Mouse (Mus musculus): ENCODE measurements at regions not wholly inside any gene's neighbourhood (a gene's known extent, or its start where the extent isn't known, plus 50 kb on each side); places are given as distances from the start of the nearest gene placed in this dataset.

DNA sequence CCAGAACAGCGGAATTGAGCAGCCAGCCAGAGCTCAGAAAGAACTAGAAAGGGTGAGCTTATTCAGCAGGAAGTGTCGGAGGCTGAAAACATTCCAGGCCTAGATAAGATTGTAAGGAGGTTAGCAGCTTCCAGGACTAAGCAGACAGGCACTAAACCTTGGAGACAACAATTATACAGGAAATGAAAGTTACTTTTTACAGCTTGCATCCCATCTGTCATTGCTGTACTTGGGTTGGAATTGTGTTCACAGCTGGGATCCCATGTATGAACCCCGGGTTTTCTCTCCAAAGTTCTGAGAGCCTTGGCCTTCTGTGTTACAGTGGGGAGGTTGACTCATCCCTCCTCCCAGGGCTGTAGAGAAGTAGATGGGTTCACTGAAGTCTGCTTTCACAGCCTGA is 328.5 kb downstream of the Glrx3 start:
- no peaks in the 10 kb centered on the region for H3K36me3 ChIP-seq
- H3K27ac ChIP-seq, result no peak overlapping the region
- no peak; the same call in 1 of the 2 replicates for ATAC-seq (ENCODE audit: borderline replicate concordance, extremely low read depth, low FRiP score, low TSS enrichment)
- no peaks in the 10 kb centered on the region for H3K27me3 ChIP-seq
- H3K4me3 ChIP-seq, result no peak overlapping the region
- H3K4me2 ChIP-seq, result no peak overlapping the region
- 0 out of 2 replicates have a peak, but pooled peaks cover 2% of the 10 kb centered on the region for H3K4me1 ChIP-seq
- no peak overlapping the region for H3K9ac ChIP-seq
- WGBS, result 55% methylated on average over 3 of the region's 3 CpGs
- H3K9me3 ChIP-seq, result no peaks in the 10 kb centered on the region

GRCm38 (mm10) chr7:137766721-137767120 is 329.3 kb downstream of the Glrx3 start:
- ATAC-seq (ENCODE audit: borderline replicate concordance, extremely low read depth, low FRiP score, low TSS enrichment), result no peak
- WGBS, result 71% methylated on average over 2 of the region's 2 CpGs
- H3K4me2 ChIP-seq, result no peak overlapping the region
- no peak overlapping the region for H3K27ac ChIP-seq
- no peak overlapping the region for H3K9ac ChIP-seq
- 0 out of 2 replicates have a peak, but pooled peaks cover 2% of the 10 kb centered on the region for H3K4me1 ChIP-seq
- no peaks in the 10 kb centered on the region for H3K36me3 ChIP-seq
- H3K27me3 ChIP-seq, result no peaks in the 10 kb centered on the region
- no peak overlapping the region for H3K4me3 ChIP-seq
- no peaks in the 10 kb centered on the region for H3K9me3 ChIP-seq

GRCm38 (mm10) chr7:137773051-137773964 is 335.9 kb downstream of the Glrx3 start:
- Histone ChIP-seq H3K27ac (no peak overlapping the region), H3K36me3 (no peaks in the 10 kb centered on the region), H3K4me1 (no peaks in the 10 kb centered on the region), H3K4me2 (no peak overlapping the region), H3K4me3 (no peak overlapping the region), H3K9ac (no peak overlapping the region), H3K9me3 (no peaks in the 10 kb centered on the region), H3K27me3 (no peaks in the 10 kb centered on the region)
- WGBS, result 82% methylated on average over 7 of the region's 7 CpGs
- no peak for ATAC-seq (ENCODE audit: borderline replicate concordance, extremely low read depth, low FRiP score, low TSS enrichment)

DNA sequence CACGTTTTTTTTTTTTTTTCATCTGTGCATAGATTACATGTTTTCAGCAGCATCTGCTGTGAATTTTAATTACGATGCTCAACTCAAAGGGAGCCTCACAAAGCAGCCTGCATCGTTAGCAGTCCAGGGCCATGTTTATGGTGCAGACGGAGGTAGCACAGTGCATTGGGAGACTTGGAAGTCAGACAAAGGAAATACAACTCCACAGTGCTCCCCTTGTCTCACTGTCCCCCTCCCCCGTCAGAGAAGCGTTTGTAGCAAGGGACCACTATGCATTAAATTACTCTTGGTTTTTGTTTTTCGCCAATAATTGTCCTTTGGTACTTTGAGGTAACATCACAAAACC is 336.5 kb downstream of the Glrx3 start:
- Histone ChIP-seq H3K36me3 (no peaks in the 10 kb centered on the region), H3K4me3 (no peak overlapping the region), H3K9ac (no peak overlapping the region), H3K27me3 (no peaks in the 10 kb centered on the region), H3K4me1 (no peaks in the 10 kb centered on the region), H3K27ac (no peak overlapping the region), H3K9me3 (no peaks in the 10 kb centered on the region), H3K4me2 (no peak overlapping the region)
- WGBS, result 66% methylated on average over 7 of the region's 7 CpGs
- ATAC-seq (ENCODE audit: borderline replicate concordance, extremely low read depth, low FRiP score, low TSS enrichment), result no peak

- H3K36me3 ChIP-seq, result no peaks in the 10 kb centered on the region
- H3K27me3 ChIP-seq, result no peaks in the 10 kb centered on the region
- no peak overlapping the region for H3K4me3 ChIP-seq
- no peak overlapping the region for H3K9ac ChIP-seq
- H3K9me3 ChIP-seq, result no peaks in the 10 kb centered on the region
- no peak overlapping the region for H3K27ac ChIP-seq
- no peaks in the 10 kb centered on the region for H3K4me1 ChIP-seq
- no peak for ATAC-seq (ENCODE audit: borderline replicate concordance, extremely low read depth, low FRiP score, low TSS enrichment)
- H3K4me2 ChIP-seq, result no peak overlapping the region
Observed at GRCm38 (mm10) chr7:137783954-137784353, 346.5 kb downstream of the Glrx3 start.

- Histone ChIP-seq H3K27ac (no peak overlapping the region), H3K4me1 (no peaks in the 10 kb centered on the region), H3K9ac (no peak overlapping the region), H3K9me3 (no peaks in the 10 kb centered on the region), H3K27me3 (no peaks in the 10 kb centered on the region), H3K36me3 (no peaks in the 10 kb centered on the region), H3K4me3 (no peak overlapping the region), H3K4me2 (no peak overlapping the region)
- no peak for ATAC-seq (ENCODE audit: borderline replicate concordance, extremely low read depth, low FRiP score, low TSS enrichment)
- 35% methylated on average over 6 of the region's 6 CpGs for WGBS
Observed at GRCm38 (mm10) chr7:137805361-137805760, 367.9 kb downstream of the Glrx3 start.

- ATAC-seq (ENCODE audit: borderline replicate concordance, extremely low read depth, low FRiP score, low TSS enrichment), result no peak
- WGBS, result 71% methylated on average over 3 of the region's 3 CpGs
Observed at GRCm38 (mm10) chr7:137812839-137813238, 375.4 kb downstream of the Glrx3 start.

GRCm38 (mm10) chr7:137840520-137840919 is 403.1 kb downstream of the Glrx3 start:
- Histone ChIP-seq H3K9ac (no peak overlapping the region), H3K4me2 (no peak overlapping the region), H3K27ac (no peak overlapping the region), H3K36me3 (no peaks in the 10 kb centered on the region), H3K9me3 (no peaks in the 10 kb centered on the region), H3K4me1 (no peaks in the 10 kb centered on the region), H3K4me3 (no peak overlapping the region), H3K27me3 (no peaks in the 10 kb centered on the region)
- 83% methylated on average over 2 of the region's 2 CpGs for WGBS
- no peak for ATAC-seq (ENCODE audit: borderline replicate concordance, extremely low read depth, low FRiP score, low TSS enrichment)

More at GRCm38 (mm10) chr7:137812839-137813238, 375.4 kb downstream of the Glrx3 start:
- no peaks in the 10 kb centered on the region for H3K36me3 ChIP-seq
- no peak overlapping the region for H3K4me2 ChIP-seq
- H3K4me3 ChIP-seq, result no peak overlapping the region
- no peaks in the 10 kb centered on the region for H3K27me3 ChIP-seq
- H3K9me3 ChIP-seq, result no peaks in the 10 kb centered on the region
- H3K4me1 ChIP-seq, result no peaks in the 10 kb centered on the region
- no peak overlapping the region for H3K9ac ChIP-seq
- H3K27ac ChIP-seq, result no peak overlapping the region

GRCm38 (mm10) chr7:137841044-137841443 is 403.6 kb downstream of the Glrx3 start:
- Histone ChIP-seq H3K4me1 (no peaks in the 10 kb centered on the region), H3K27ac (no peak overlapping the region), H3K36me3 (no peaks in the 10 kb centered on the region), H3K4me2 (no peak overlapping the region), H3K9ac (no peak overlapping the region), H3K4me3 (no peak overlapping the region), H3K27me3 (no peaks in the 10 kb centered on the region), H3K9me3 (no peaks in the 10 kb centered on the region)
- 44% methylated on average over 5 of the region's 5 CpGs for WGBS
- ATAC-seq (ENCODE audit: borderline replicate concordance, extremely low read depth, low FRiP score, low TSS enrichment), result no peak

DNA sequence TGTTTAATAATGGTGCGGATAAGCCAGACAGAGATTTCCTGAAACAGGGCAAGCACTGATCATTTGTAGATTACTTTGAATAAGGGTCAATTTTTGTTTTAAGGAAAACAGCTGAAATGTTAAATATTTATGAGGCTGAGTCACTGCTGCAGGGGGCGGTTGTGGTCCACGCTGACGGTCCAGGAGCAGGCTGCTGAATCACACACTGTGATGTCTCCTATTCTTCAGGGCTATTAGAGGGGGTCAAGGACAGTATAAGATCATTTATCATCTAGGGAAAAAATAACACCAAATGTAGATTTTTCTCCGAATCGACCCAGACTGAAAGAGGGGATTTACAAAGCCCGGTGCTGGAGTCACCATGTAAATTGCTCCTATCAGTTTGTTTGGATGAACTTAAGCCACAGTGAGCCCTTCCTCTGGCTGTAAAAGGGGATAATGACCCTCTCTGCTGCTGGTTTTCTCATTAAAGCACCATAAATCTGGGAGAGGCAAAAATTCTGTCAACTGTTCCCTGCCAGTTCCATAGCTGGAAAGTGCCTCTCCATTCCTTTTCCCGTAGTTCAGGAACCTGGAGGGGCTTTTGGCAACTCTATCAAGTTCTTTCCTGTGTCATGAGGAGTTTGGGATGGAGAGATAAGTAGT is 404.2 kb downstream of the Glrx3 start:
- Histone ChIP-seq H3K27me3 (no peaks in the 10 kb centered on the region), H3K9me3 (no peaks in the 10 kb centered on the region), H3K9ac (no peak overlapping the region), H3K4me2 (no peak overlapping the region), H3K4me1 (no peaks in the 10 kb centered on the region), H3K27ac (no peak overlapping the region), H3K36me3 (no peaks in the 10 kb centered on the region), H3K4me3 (no peak overlapping the region)
- 30% methylated on average over 8 of the region's 8 CpGs for WGBS
- no peak for ATAC-seq (ENCODE audit: borderline replicate concordance, extremely low read depth, low FRiP score, low TSS enrichment)

GRCm38 (mm10) chr7:137847856-137848255 is 410.4 kb downstream of the Glrx3 start:
- H3K4me1 ChIP-seq, result no peaks in the 10 kb centered on the region
- H3K9ac ChIP-seq, result no peak overlapping the region
- H3K27ac ChIP-seq, result no peak overlapping the region
- H3K9me3 ChIP-seq, result no peaks in the 10 kb centered on the region
- no peak overlapping the region for H3K4me2 ChIP-seq
- WGBS, result 75% methylated on average over 11 of the region's 11 CpGs
- no peak for ATAC-seq (ENCODE audit: borderline replicate concordance, extremely low read depth, low FRiP score, low TSS enrichment)
- no peaks in the 10 kb centered on the region for H3K27me3 ChIP-seq
- H3K4me3 ChIP-seq, result no peak overlapping the region
- H3K36me3 ChIP-seq, result no peaks in the 10 kb centered on the region

DNA sequence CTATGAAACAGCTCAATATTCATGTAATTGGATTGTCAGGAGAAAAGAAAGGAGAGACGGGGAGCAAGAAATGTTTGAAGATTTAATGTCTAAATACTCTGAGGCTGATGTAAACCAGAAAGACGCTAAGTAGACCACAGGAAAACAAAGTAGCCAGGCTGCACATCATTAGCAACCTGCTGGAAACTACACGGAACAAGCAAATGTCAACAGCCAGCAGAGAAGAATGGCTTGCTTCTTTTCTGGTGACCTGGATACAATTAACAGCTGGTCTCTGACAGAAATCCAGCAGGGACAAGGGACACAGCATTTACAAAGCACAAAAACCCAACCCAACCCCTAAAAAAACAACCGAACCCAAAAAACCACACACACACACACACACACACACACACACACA is 413.6 kb downstream of the Glrx3 start:
- H3K4me2 ChIP-seq, result no peak overlapping the region
- H3K36me3 ChIP-seq, result no peaks in the 10 kb centered on the region
- 35% methylated on average over 4 of the region's 4 CpGs for WGBS
- H3K4me1 ChIP-seq, result no peaks in the 10 kb centered on the region
- H3K9me3 ChIP-seq, result no peaks in the 10 kb centered on the region
- no peak overlapping the region for H3K27ac ChIP-seq
- H3K4me3 ChIP-seq, result no peak overlapping the region
- H3K27me3 ChIP-seq, result no peaks in the 10 kb centered on the region
- no peak overlapping the region for H3K9ac ChIP-seq
- no peak for ATAC-seq (ENCODE audit: borderline replicate concordance, extremely low read depth, low FRiP score, low TSS enrichment)

Measured in lung, embryonic 15.5 days (tissue).